Mouse (Mus musculus) ES-Bruce4 (cell line): ENCODE data around the gene Tdrd6. TPM values are rescaled to one million over a fixed set of nuclear protein-coding genes. Genes with fewer than 3 reads are reported as not detected.
A peak's percentile ranks its signal among the peaks of the same experiment; 100 is the strongest.

Experiments used
- H3K27ac ChIP-seq: 2 replicates; pipeline ENCODE4 v1.5.1; 2012; ENCODE audit warnings: low read length, inconsistent platforms; ENCODE audit not compliant: insufficient read depth
- H3K27me3 ChIP-seq: 2 replicates; pipeline ENCODE4 v1.6.1; 2012; ENCODE audit warnings: mild to moderate bottlenecking, low read length, inconsistent platforms; ENCODE audit not compliant: control insufficient read depth, poor library complexity, insufficient read depth, severe bottlenecking
- H3K36me3 ChIP-seq: 2 replicates; pipeline ENCODE4 v1.6.1; 2012; ENCODE audit warnings: inconsistent platforms, mild to moderate bottlenecking, low read length, moderate library complexity; ENCODE audit not compliant: control insufficient read depth, poor library complexity, insufficient read depth, severe bottlenecking
- H3K4me1 ChIP-seq: one replicate; pipeline ENCODE4 v1.8.1; 2011; ENCODE audit warnings: low read length; ENCODE audit not compliant: control insufficient read depth, insufficient read depth
- H3K4me3 ChIP-seq: 2 replicates; pipeline ENCODE4 v1.5.1; 2011; ENCODE audit warnings: low read depth, mild to moderate bottlenecking, low read length
- H3K9ac ChIP-seq: 2 replicates; pipeline ENCODE4 v1.6.1; 2012; ENCODE audit warnings: low read depth, mild to moderate bottlenecking, inconsistent platforms; ENCODE audit not compliant: poor library complexity, severe bottlenecking
- H3K9me3 ChIP-seq: replicated peaks from 2 replicates; pipeline ENCODE4 v1.6.1; 2012; ENCODE audit warnings: mild to moderate bottlenecking, low read length, inconsistent platforms; ENCODE audit not compliant: control insufficient read depth, poor library complexity, insufficient read depth, severe bottlenecking
- CTCF ChIP-seq: IDR thresholded peaks from one replicate; pipeline ENCODE4 v1.8.1; 2011; ENCODE audit warnings: low read depth, low read length
- EP300 ChIP-seq: IDR thresholded peaks from 2 replicates; pipeline ENCODE4 v1.6.1; 2011; ENCODE audit warnings: low read depth, low read length; ENCODE audit not compliant: insufficient read depth
- POLR2A ChIP-seq: IDR thresholded peaks from one replicate; pipeline ENCODE4 v1.8.1; 2011; ENCODE audit warnings: low read length; ENCODE audit not compliant: insufficient read depth
- polyA plus RNA-seq: library from polyadenylated mRNA; stranded (reverse); fragments of >200 nt; gene quantifications from 2 replicates; pipeline ENCODE4 v1.2.4, GENCODE M21; 2011; ENCODE audit warnings: low read depth; ENCODE audit not compliant: missing spikeins, insufficient read depth, insufficient read length

The Tdrd6 gene
- polyA plus RNA-seq, 1 experiment: 0.54 TPM

DNA sequence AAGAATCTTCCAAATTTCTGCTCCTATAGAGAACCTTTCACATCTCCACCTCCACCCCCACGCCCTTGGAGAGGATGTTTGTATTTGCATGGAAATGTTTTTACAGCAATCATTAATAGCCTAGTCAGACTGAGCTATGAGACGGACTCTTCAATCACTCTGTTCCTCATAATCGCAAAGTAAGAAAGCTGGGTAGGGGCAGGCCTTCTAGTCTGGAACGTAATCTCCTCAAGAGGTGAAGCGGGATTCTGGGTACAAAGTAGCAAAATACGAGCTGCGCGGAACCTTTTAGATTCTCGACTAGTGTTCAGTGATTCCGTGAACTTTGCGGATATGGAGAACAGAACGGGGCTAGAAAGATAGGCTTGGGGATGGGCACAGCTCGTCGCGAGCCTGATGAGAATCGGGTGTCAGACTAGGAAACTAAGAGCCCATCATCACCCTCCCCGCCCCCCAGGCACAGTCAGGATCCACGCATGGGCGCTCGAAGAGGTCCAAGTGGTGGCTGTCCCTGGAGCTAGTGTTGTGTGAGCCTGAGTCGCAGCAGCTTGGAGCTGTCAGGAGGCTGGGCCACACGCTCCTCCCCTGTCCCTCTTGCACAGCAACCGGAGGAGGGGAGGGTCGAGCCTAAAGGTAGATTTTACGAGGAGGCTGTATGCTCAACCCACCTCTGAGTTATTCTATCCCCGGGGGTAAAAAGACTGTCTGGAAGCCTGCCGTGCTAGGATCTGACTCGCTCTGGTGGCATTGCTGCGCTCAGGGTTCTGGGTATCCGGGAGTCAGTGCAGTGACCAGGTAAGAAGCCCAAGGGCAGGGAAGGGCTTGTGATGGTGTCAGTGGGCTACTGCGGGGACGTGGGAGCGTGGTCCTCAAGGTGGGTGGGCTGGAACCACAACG, 61.9 kb downstream of the Tdrd6 start, which contains the start of gene Pla2g7:
Gene Pla2g7 (plus strand): TSS at position 107 of the 897 bp plus-strand sequence.
- H3K27me3 ChIP-seq: no peaks in the 10 kb centered on the region
- peak within 1 kb of the TSS; percentile 55 for H3K4me3 ChIP-seq
- TF ChIP-seq POLR2A: no peak
- TF ChIP-seq EP300: no peak
- TF ChIP-seq CTCF: no peak
- H3K9me3 ChIP-seq: no peaks in the 10 kb centered on the region
- H3K9ac ChIP-seq: no peak within 1 kb of the TSS
- H3K4me1 ChIP-seq: no peaks in the 10 kb centered on the region
- no peak within 1 kb of the TSS for H3K27ac ChIP-seq
- no peaks in the 10 kb centered on the region for H3K36me3 ChIP-seq

DNA sequence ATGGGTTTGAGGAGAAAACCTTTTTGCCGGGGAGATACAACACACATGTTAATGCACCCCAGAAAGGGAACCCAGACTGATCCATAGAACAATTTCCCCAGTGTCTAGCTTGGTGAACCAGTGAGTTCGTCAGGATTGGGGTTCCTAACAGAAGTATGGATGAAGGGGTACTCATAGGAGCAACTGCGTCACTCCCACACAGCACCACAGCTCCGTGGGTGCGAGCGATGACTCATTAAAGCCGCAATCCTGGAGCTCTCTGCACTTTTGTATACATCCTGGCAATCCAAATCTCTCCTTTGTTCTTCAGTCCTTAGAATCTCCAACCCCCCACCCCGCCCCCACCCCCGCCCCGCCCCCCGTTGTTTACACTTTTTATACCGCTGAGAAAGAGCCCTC, 62.5 kb downstream of the Tdrd6 start:
- Histone ChIP-seq H3K27ac (no peak overlapping the region), H3K36me3 (no peaks in the 10 kb centered on the region), H3K9me3 (peaks cover under 1% of the 10 kb centered on the region; the same call in 1 of the 2 replicates), H3K27me3 (no peaks in the 10 kb centered on the region), H3K4me3 (no peak overlapping the region), H3K4me1 (no peaks in the 10 kb centered on the region), H3K9ac (no peak overlapping the region)
- TF ChIP-seq POLR2A (no peak), CTCF (no peak), EP300 (no peak)

Other genes starting within 250 kb of the Tdrd6 start
- gene Mep1a, start 127.5 kb downstream of the Tdrd6 start, polyA plus RNA-seq: not detected in 2 replicates
- gene Ankrd66, start 86.7 kb downstream of the Tdrd6 start, polyA plus RNA-seq: not detected in 2 replicates
- 11.3 and 13.5 TPM in 2 replicates for gene Pla2g7, start 62.2 kb downstream of the Tdrd6 start, polyA plus RNA-seq
- gene Slc25a27, start 36.9 kb upstream of the Tdrd6 start, polyA plus RNA-seq: 7.4 and 8.7 TPM in 2 replicates
- gene Cyp39a1, start 37.1 kb upstream of the Tdrd6 start, polyA plus RNA-seq: 8.1 and 9.3 TPM in 2 replicates
- gene Rcan2, start 171.1 kb upstream of the Tdrd6 start, polyA plus RNA-seq: 2.6 and 3.1 TPM in 2 replicates